Mouse (Mus musculus): ENCODE data around the gene 1700029I15Rik. TPM values are rescaled to one million over a fixed set of nuclear protein-coding genes. Genes with fewer than 3 reads are reported as not detected.
A peak's percentile ranks its signal among the peaks of the same experiment; 100 is the strongest.

Gene 1700029I15Rik
- polyA plus RNA-seq (2015; fragmentation: Nextera tagmentation; extraction: Ambion mirVana): 6.4 TPM in 2 replicates

DNA sequence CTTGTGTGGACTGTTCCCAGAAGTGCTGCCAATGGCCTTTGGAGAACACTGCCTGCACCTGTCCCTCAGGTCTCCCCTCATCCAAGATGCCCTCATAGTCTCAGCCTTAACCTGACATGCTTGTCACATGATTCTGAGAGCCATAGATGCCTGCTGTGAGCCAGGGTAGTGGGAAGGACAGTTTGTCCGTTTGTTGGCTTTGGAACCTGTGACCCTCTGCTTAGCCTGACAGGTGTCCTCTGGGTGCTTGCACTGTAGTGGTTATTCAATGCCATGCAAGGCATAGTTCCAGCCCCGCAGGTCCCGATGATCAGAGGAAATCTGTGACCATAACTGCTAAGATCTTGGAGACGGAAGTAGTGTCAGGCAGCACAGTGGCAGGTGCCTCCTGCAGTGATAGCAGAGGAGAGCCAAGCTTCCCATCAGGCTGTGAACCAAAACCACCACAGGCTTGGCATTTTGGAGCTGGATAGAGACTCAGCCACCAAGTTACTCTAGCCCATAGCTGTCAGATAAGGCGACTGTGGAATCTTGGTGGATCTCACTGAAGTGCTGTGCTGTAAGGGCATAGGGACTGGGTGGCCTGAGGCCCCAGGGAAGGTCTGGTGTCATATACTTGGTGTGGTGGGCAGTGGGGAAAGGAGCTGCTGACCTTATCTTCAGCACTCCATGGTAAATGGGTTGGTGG is at the start of gene 1700029I15Rik:
1700029I15Rik (plus strand) TSS at position 638 of the 688 bp plus-strand sequence.
- no peak within 1 kb of the TSS for H3K9ac ChIP-seq
- ATAC-seq (ENCODE audit: low read depth): no peak
- H3K27ac ChIP-seq (replicated peaks): no peak within 1 kb of the TSS
- peaks cover 12% of the 10 kb centered on the region for H3K4me1 ChIP-seq (replicated peaks)
- no peaks in the 10 kb centered on the region for H3K9me3 ChIP-seq
- H3K36me3 ChIP-seq: peaks cover 100% of the 10 kb centered on the region
- no peak within 1 kb of the TSS for H3K4me3 ChIP-seq
- WGBS: 86% methylated on average over 5 of the region's 5 CpGs
- H3K4me2 ChIP-seq: no peak within 1 kb of the TSS
- H3K27me3 ChIP-seq: no peaks in the 10 kb centered on the region

DNA sequence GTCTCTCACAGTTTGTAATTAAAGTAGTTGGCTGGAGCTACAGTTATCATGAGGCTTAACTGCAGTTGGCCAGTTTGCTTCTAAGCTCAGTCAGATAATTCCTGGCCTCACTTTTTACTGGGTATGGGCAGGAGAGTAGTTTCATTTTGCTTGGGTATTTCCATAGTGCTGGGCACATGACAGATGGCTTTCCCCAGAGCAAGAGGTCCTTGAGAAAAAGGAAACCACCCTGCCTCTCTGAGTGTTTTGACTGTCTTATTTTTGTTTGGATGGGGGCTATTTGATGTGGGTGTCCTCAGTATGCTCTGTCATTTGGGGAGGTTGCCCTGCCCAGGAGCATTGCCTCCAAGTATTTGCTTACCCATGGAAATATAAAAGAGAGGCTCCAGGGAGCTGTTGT is 39.9 kb upstream of the 1700029I15Rik start:
- no peaks in the 10 kb centered on the region for H3K27me3 ChIP-seq
- no peaks in the 10 kb centered on the region for H3K4me1 ChIP-seq (replicated peaks)
- H3K36me3 ChIP-seq: peaks cover 53% of the 10 kb centered on the region
- H3K9ac ChIP-seq: no peak overlapping the region
- H3K27ac ChIP-seq (replicated peaks): no peak overlapping the region
- no peak overlapping the region for H3K4me3 ChIP-seq
- ATAC-seq (ENCODE audit: low read depth): no peak
- no peak overlapping the region for H3K4me2 ChIP-seq
- H3K9me3 ChIP-seq: no peaks in the 10 kb centered on the region

- no peak overlapping the region for H3K4me2 ChIP-seq
- no peaks in the 10 kb centered on the region for H3K27me3 ChIP-seq
- no peak overlapping the region for H3K4me3 ChIP-seq
- no peak for ATAC-seq (ENCODE audit: low read depth)
- H3K9ac ChIP-seq: no peak overlapping the region
- no peaks in the 10 kb centered on the region for H3K9me3 ChIP-seq
- H3K4me1 ChIP-seq (replicated peaks): 0 out of 2 replicates have a peak, but pooled peaks cover 6% of the 10 kb centered on the region
- no peak overlapping the region for H3K27ac ChIP-seq (replicated peaks)
- 77% methylated on average over 2 of the region's 2 CpGs for WGBS
- H3K36me3 ChIP-seq: peaks cover 77% of the 10 kb centered on the region
Measured at GRCm38 (mm10) chr2:92347191-92347590, 35.1 kb upstream of the 1700029I15Rik start.

DNA sequence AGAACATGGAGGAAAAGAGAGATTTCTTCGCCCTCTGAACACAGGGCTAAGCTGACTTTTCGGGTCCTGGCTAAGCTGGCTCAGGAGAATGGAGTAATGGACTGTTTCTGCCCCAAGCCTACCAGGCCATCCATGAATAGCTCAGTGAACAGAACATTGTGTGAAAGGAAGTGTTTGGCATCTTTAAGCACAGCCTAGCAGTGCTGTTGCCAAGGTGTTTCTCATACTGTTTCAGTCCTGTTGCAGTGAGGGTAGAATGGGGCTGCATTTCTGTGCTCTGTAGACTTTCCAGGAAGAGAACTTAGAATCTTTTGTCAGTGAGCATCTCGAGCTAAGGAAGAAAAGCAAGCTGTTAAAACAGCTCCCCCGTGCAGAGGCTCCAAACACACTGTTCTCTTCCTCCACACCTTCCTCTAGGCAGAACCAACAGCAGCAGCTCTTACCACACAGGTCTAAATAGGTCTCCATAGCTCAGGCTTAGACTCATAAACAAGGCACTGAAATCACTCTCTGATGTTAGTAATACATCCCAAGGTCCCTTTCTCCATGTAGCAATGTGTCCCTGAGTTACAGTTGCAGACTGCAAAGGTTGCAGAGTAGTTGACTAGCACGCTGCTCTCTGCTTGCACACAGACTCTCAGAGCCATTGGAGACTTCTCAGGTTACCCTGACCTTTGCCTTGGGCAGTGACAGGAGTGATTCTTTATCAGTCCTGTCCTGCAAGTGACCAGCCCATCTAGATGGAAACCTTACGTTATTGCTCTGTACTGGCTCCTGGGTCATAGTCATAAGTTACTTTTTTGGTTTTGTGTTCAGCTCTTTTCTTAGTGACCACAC is 32.5 kb upstream of the 1700029I15Rik start:
- ATAC-seq (ENCODE audit: low read depth): no peak
- Histone ChIP-seq H3K27me3 (no peaks in the 10 kb centered on the region), H3K4me3 (no peak overlapping the region), H3K9ac (no peak overlapping the region), H3K27ac (replicated peaks) (no peak overlapping the region), H3K4me2 (no peak overlapping the region), H3K4me1 (replicated peaks) (0 out of 2 replicates have a peak, but pooled peaks cover 6% of the 10 kb centered on the region), H3K9me3 (no peaks in the 10 kb centered on the region), H3K36me3 (peaks cover 81% of the 10 kb centered on the region)
- WGBS: 77% methylated on average over 6 of the region's 6 CpGs

DNA sequence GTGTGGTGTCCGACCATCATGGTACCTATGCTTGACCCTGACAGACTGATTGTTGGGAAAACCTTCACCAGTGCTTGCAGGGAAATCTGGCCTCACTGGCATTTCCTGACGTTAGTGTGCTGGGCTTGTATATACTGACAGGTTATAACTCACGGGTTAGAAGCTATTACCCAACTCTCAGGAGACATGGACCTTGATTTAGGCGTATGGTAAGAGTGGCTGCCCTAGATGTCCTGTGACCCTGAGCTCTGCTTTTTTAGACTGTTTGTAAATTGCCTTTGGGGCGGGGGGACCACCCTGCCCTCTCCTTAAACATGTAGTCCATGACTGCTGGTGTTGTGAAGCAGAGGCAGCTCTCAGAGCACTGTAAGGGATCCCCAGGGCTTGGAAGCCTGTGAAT is 31.7 kb upstream of the 1700029I15Rik start:
- 71% methylated on average over 5 of the region's 5 CpGs for WGBS
- Histone ChIP-seq H3K4me3 (no peak overlapping the region), H3K27me3 (no peaks in the 10 kb centered on the region), H3K4me1 (replicated peaks) (0 out of 2 replicates have a peak, but pooled peaks cover 6% of the 10 kb centered on the region), H3K36me3 (peaks cover 77% of the 10 kb centered on the region), H3K27ac (replicated peaks) (no peak overlapping the region), H3K9ac (no peak overlapping the region), H3K4me2 (no peak overlapping the region), H3K9me3 (no peaks in the 10 kb centered on the region)
- ATAC-seq (ENCODE audit: low read depth): no peak

DNA sequence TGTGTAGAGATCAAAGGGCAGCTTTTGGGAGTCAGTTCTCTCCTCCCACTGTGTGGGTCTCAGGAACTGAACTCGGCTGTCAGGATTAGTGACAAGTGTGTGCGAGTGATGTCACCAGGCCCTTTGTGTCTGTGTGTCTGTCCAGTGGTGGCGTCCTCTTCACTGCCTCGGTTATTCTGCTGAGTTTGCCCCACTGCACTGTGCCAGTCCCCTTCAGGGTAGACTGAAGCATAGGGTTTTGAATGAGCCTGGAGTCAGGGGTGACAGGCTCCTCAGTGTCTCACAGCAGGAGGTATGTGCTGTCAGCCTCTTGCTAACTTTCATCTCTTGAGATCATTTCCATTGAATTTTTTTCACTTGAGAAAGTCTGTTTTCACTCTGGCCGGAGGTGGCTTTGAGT is 28.9 kb upstream of the 1700029I15Rik start:
- ATAC-seq (ENCODE audit: low read depth): no peak
- Histone ChIP-seq H3K4me1 (replicated peaks) (0 out of 2 replicates have a peak, but pooled peaks cover 6% of the 10 kb centered on the region), H3K27ac (replicated peaks) (no peak overlapping the region), H3K4me3 (no peak overlapping the region), H3K36me3 (peaks cover 81% of the 10 kb centered on the region), H3K4me2 (no peak overlapping the region), H3K27me3 (no peaks in the 10 kb centered on the region), H3K9me3 (no peaks in the 10 kb centered on the region), H3K9ac (no peak overlapping the region)
- WGBS: 44% methylated on average over 5 of the region's 5 CpGs

DNA sequence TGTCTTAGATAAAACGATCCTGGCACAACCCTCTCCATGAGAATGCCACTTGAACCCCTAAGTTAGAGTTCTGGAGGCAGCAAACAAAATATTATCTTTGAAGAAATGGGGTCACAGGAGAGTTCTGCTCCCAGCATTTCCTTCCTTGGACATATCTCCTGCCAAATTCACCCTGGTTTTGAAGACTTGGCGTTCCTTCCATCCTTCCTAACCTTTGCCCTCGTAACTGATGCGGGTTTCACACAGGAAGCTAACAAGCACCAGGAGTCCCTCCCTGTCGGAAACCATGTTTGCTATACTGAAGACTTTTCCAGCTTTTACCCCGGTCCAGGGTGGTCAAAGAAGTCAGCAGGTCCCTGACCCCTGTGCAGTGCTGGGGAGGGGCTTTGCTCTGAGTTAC is 28.1 kb upstream of the 1700029I15Rik start:
- Histone ChIP-seq H3K27me3 (no peaks in the 10 kb centered on the region), H3K4me1 (replicated peaks) (0 out of 2 replicates have a peak, but pooled peaks cover 6% of the 10 kb centered on the region), H3K9me3 (no peaks in the 10 kb centered on the region), H3K9ac (no peak overlapping the region), H3K27ac (replicated peaks) (no peak overlapping the region), H3K4me3 (no peak overlapping the region), H3K36me3 (peaks cover 81% of the 10 kb centered on the region), H3K4me2 (no peak overlapping the region)
- no peak for ATAC-seq (ENCODE audit: low read depth)
- 77% methylated on average over 6 of the region's 6 CpGs for WGBS

DNA sequence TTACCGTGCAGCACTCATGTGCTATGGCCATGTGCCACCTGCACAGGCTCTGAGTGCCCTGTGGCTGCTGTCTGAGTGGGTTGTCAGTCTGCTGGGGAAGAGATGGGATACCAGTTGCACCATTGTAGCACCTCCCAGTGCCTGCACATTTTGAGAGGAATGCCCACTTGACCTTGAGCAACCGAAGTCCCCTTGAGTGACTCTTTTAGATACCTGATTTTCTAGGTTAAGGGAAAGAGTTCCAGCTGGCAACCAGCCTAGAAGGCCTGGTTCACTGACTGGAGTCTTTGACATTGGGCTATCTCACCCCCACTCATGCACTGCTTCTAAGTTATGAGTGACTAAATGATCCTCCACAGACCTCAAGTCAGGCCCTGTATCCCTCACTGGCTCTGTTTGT is 23.0 kb upstream of the 1700029I15Rik start:
- 87% methylated on average over 2 of the region's 2 CpGs for WGBS
- no peak for ATAC-seq (ENCODE audit: low read depth)
- no peak overlapping the region for H3K4me2 ChIP-seq
- peaks cover 15% of the 10 kb centered on the region for H3K4me1 ChIP-seq (replicated peaks)
- H3K27ac ChIP-seq (replicated peaks): no peak overlapping the region
- H3K36me3 ChIP-seq: peaks cover 76% of the 10 kb centered on the region
- H3K27me3 ChIP-seq: no peaks in the 10 kb centered on the region
- H3K4me3 ChIP-seq: no peak overlapping the region
- H3K9ac ChIP-seq: no peak overlapping the region
- H3K9me3 ChIP-seq: no peaks in the 10 kb centered on the region

DNA sequence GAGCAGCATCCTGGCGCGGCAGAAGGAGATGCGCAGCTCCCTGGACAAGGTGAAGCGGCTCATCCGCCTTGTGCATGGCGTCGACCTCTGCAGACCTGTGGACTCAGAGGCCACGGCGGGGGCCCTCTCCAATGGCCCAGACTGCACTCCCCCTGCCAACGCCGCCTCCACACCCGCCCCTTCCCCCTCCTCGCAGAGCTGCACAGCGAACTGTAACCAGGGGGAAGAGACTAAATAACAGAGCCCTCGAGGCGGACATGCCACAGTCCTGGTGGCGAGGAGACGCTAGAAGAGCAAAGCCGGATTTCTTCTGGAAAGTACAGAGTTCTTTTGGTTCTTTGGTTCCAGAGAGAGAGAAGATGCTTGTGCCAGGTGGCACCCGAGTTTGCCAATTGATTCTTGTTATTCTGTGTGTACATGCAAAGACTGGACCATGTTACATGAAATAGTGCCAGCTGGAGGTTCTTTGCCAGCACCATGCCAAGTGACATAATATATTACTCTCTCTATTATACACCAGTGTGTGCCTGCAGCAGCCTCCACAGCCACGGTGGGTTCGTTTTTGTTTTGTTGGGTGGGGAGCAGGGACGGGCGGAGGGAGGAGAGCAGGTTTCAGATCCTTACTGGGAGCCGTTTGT is 22.0 kb upstream of the 1700029I15Rik start:
- WGBS: 54% methylated on average over 25 of the region's 25 CpGs
- Histone ChIP-seq H3K4me1 (replicated peaks) (peaks cover 15% of the 10 kb centered on the region), H3K36me3 (peaks cover 78% of the 10 kb centered on the region), H3K27ac (replicated peaks) (peak overlapping the region; percentile 83), H3K9ac (no peak overlapping the region), H3K4me3 (no peak overlapping the region), H3K9me3 (no peaks in the 10 kb centered on the region), H3K4me2 (no peak overlapping the region), H3K27me3 (no peaks in the 10 kb centered on the region)
- peak; percentile 86 for ATAC-seq (ENCODE audit: low read depth)

GRCm38 (mm10) chr2:92360893-92361292 is 21.4 kb upstream of the 1700029I15Rik start:
- Histone ChIP-seq H3K27ac (replicated peaks) (peak overlapping the region; percentile 83), H3K9ac (no peak overlapping the region), H3K27me3 (no peaks in the 10 kb centered on the region), H3K4me1 (replicated peaks) (peaks cover 15% of the 10 kb centered on the region), H3K4me3 (no peak overlapping the region), H3K36me3 (peaks cover 74% of the 10 kb centered on the region), H3K9me3 (no peaks in the 10 kb centered on the region), H3K4me2 (no peak overlapping the region)
- peak; percentile 72 for ATAC-seq (ENCODE audit: low read depth)
- 13% methylated on average over 12 of the region's 12 CpGs for WGBS

- Histone ChIP-seq H3K9me3 (no peaks in the 10 kb centered on the region), H3K36me3 (peaks cover 68% of the 10 kb centered on the region), H3K9ac (no peak overlapping the region), H3K27ac (replicated peaks) (no peak overlapping the region), H3K4me1 (replicated peaks) (peaks cover 15% of the 10 kb centered on the region), H3K4me3 (no peak overlapping the region), H3K27me3 (no peaks in the 10 kb centered on the region), H3K4me2 (no peak overlapping the region)
- 87% methylated on average over 8 of the region's 8 CpGs for WGBS
- ATAC-seq (ENCODE audit: low read depth): no peak
Measured at GRCm38 (mm10) chr2:92361795-92362194, 20.5 kb upstream of the 1700029I15Rik start.
